Mouse (Mus musculus) E14TG2a.4 (cell line): Measurements from ENCODE around the gene Osbpl6.

ENCODE experiments used
- CTCF ChIP-seq: conservative IDR thresholded peaks from 2 replicates; pipeline ENCODE4 v1.5.1; 2014; ENCODE audit warnings: low read length
- POU5F1 ChIP-seq: IDR thresholded peaks from 2 replicates; pipeline ENCODE4 v1.6.1; 2014; ENCODE audit warnings: low read length, borderline replicate concordance

DNA sequence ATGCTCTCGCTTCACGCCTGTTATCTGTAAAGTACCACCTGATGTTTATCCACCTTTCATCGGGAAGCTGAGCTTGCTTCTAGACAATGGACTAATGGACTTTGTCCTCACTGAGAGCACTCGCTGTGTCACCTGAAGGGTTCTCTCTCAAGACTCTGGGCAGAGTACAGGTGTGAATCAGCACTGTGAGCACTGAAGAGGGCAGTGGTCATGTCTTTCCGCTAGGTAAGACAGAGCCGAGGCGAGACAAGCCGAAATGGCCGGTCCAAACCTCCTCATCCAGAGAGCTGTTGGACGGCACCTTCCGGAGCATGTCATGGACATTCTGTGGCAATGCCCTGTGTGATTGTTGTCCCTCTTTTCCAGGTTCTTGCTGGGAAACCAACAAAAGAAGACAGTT, 92.6 kb downstream of the Osbpl6 start:
- no peak for TF ChIP-seq CTCF
- TF ChIP-seq POU5F1, result no peak
